Mouse (Mus musculus) liver, embryonic 14.5 days (tissue): Measurements from ENCODE around the gene Gzmd. TPM values are rescaled to one million over a fixed set of nuclear protein-coding genes. Genes with fewer than 3 reads are reported as not detected.
"Not testable (repeated sequence)": the region's sequence is repeated elsewhere in the genome, so short reads cannot be mapped to it uniquely, and the experiment has no call there.

Source experiments
- ATAC-seq: fragments of 200-750 bp; cut with Nextera tagmentation; 2 replicates; pipeline ENCODE4 v1.8.0; 2017; ENCODE audit warnings: moderate number of reproducible peaks, mild to moderate bottlenecking, moderate library complexity; ENCODE audit not compliant: insufficient read depth
- DNase-seq, 3 experiments: peaks; one replicate each; pipeline ENCODE4 v3.0.0-alpha.2; 2012 to 2013; ENCODE audit warnings: low read depth in 3 of 3, low spot score in 3 of 3
- H3K27ac ChIP-seq: fragments of 300-500 bp; sonication (generic); 2 replicates; pipeline ENCODE4 v1.5.1; 2014; ENCODE audit warnings: moderate library complexity, mild to moderate bottlenecking, control low read depth, inconsistent platforms
- H3K27me3 ChIP-seq: fragments of 300-500 bp; sonication (generic); 2 replicates; pipeline ENCODE4 v1.6.1; 2014; ENCODE audit warnings: mild to moderate bottlenecking, low read length, moderate library complexity; ENCODE audit not compliant: control insufficient read depth, insufficient read depth
- H3K36me3 ChIP-seq: fragments of 300-500 bp; sonication (generic); replicated peaks from 2 replicates; pipeline ENCODE4 v1.6.1; 2014; ENCODE audit warnings: low read depth; ENCODE audit not compliant: control insufficient read depth, insufficient read depth
- H3K4me1 ChIP-seq, 2 experiments: fragments of 200-500 bp in 1 of 2; fragments of 300-500 bp in 1 of 2; sonication (generic) in 1 of 2; replicated peaks; 2 replicates each; pipeline ENCODE4 v1.6.1; 2012 to 2014; ENCODE audit warnings: antibody characterized with exemption in 1 of 2, inconsistent platforms in 1 of 2, low read length in 1 of 2; ENCODE audit not compliant: control insufficient read depth in 2 of 2, insufficient read depth in 2 of 2
- H3K4me2 ChIP-seq: fragments of 300-500 bp; sonication (generic); 2 replicates; pipeline ENCODE4 v1.6.1; 2014; ENCODE audit warnings: low read depth, mild to moderate bottlenecking, control low read depth, moderate library complexity
- H3K4me3 ChIP-seq, 2 experiments: fragments of 200-500 bp in 1 of 2; fragments of 300-500 bp in 1 of 2; sonication (generic) in 1 of 2; 2 replicates each; pipeline ENCODE4 v1.5.1; 2012 to 2014; ENCODE audit warnings: low read depth in 2 of 2, low read length in 2 of 2, mild to moderate bottlenecking in 2 of 2, control low read depth in 1 of 2, inconsistent platforms in 1 of 2, moderate library complexity in 1 of 2; ENCODE audit not compliant: insufficient read depth in 1 of 2
- H3K9ac ChIP-seq: fragments of 300-500 bp; sonication (generic); replicated peaks from 2 replicates; pipeline ENCODE4 v1.6.1; 2014; ENCODE audit warnings: mild to moderate bottlenecking, control low read depth, moderate library complexity
- H3K9me3 ChIP-seq: fragments of 300-500 bp; sonication (generic); 2 replicates; pipeline ENCODE4 v1.6.1; 2016; ENCODE audit warnings: low read length, mixed read lengths; ENCODE audit not compliant: control insufficient read depth
- CTCF ChIP-seq: IDR thresholded peaks from 2 replicates; pipeline ENCODE4 v1.5.1; 2016; ENCODE audit warnings: antibody characterized with exemption, low read depth, control low read depth
- EP300 ChIP-seq: IDR thresholded peaks from 2 replicates; pipeline ENCODE4 v1.6.1; 2016; ENCODE audit warnings: antibody characterized with exemption, low read depth
- WGBS: fragments of 180-500 bp; shearing (Covaris S2); extraction: QIAGEN DNeasy Blood & Tissue Kit; methylation state at CpG from one replicate; pipeline ENCODE4 v1.1.7; 2014; ENCODE audit not compliant: insufficient replicate concordance; 5-methylcytosine and 5-hydroxymethylcytosine counted together
- polyA plus RNA-seq, 2 experiments: library from polyadenylated mRNA; depleted of rRNA in 1 of 2; stranded (reverse) in 1 of 2; unstranded in 1 of 2; fragments of >200 nt; fragmentation: Nextera tagmentation in 1 of 2; extraction: Ambion mirVana in 1 of 2; gene quantifications; 2 replicates each; pipeline versions ENCODE4 v1.2.1 to v1.2.3; 2012 to 2014

Gene Gzmd
- polyA plus RNA-seq (2012; rRNA removed) (0.04 TPM in 1 of 2 replicates, not detected in the other), polyA plus RNA-seq (2014; fragmentation: Nextera tagmentation; extraction: Ambion mirVana) (not detected in 2 replicates)

- 38% methylated on average over 2 of the region's 2 CpGs for WGBS
- DNase-seq, ATAC-seq: not testable (repeated sequence)
These were observed at the start of gene Gzmd for GRCm38 (mm10) chr14:56132508-56132907. Gzmd (minus strand) TSS chr14:56132608.

DNA sequence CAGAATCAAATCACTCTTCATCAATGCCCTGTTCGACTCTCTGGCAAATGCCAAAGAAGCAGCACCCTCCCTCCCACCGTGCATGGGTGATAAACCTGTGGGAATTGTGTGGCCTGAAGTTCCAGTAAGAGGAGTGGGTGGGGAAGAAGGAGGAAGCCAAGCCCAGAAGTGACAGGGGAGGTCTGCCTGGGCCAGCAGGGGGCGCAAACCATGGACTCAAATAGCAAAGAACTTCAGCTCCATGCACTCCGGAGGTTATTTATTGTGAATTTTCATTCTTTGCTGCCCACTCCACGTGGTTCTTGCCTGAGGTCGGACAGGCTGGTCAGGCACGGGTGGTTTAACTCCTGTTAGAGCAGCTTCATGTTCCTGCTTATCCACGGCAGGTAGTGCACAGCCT, 45.2 kb upstream of the Gzmd start:
- not testable (repeated sequence) for H3K4me1 ChIP-seq, H3K4me3 ChIP-seq, H3K4me2 ChIP-seq, ATAC-seq, H3K9me3 ChIP-seq, H3K27ac ChIP-seq, H3K36me3 ChIP-seq, H3K9ac ChIP-seq, H3K27me3 ChIP-seq
- peak in 1 of 3 experiments; percentile 3 for DNase-seq
- peak; percentile 74 for TF ChIP-seq CTCF
- 18% methylated on average over 8 of the region's 8 CpGs for WGBS

More at GRCm38 (mm10) chr14:56132508-56132907, at the start of gene Gzmd:
- not testable (repeated sequence) for H3K4me1 ChIP-seq, H3K4me3 ChIP-seq, H3K9me3 ChIP-seq, H3K36me3 ChIP-seq, H3K27me3 ChIP-seq, H3K27ac ChIP-seq, H3K4me2 ChIP-seq, H3K9ac ChIP-seq

DNA sequence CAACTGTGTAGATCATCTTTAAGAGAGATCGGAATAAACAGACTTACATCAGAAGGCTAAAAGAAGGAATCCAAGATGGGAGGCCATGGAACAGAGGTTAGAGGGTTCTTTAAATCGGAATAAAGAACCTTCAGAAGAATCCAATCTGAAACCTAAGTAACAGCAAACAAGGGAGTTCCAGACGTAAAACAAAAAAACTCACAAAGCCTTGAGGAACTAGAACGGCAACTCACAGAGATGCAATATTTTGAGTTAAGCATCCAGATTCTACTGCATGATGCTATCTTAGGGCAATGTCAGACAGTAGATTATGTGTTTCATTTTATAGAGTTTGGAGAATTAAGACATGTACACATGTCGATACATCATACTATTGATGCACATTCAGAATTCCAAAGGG, 42.1 kb upstream of the Gzmd start, which contains the start of gene Gzmn:
Gzmn (minus strand) TSS at position 101 of the 400 bp plus-strand sequence.
- no peak for ATAC-seq
- TF ChIP-seq EP300: no peak
- no peak for TF ChIP-seq CTCF
- H3K4me1 ChIP-seq: no peaks in the 10 kb centered on the region
- no peak for DNase-seq
- no peak within 1 kb of the TSS for H3K9ac ChIP-seq
- no peak within 1 kb of the TSS for H3K27ac ChIP-seq
- no peaks in the 10 kb centered on the region for H3K9me3 ChIP-seq
- no peaks in the 10 kb centered on the region for H3K27me3 ChIP-seq
- no peak within 1 kb of the TSS for H3K4me3 ChIP-seq
- WGBS: 66% methylated on average over 5 of the region's 5 CpGs
- no peaks in the 10 kb centered on the region for H3K36me3 ChIP-seq
- H3K4me2 ChIP-seq: no peak within 1 kb of the TSS

- Histone ChIP-seq H3K36me3 (no peaks in the 10 kb centered on the region), H3K9ac (no peak overlapping the region), H3K9me3 (no peaks in the 10 kb centered on the region), H3K4me2 (no peak overlapping the region), H3K27me3 (no peaks in the 10 kb centered on the region), H3K4me1 (no peaks in the 10 kb centered on the region), H3K27ac (no peak overlapping the region), H3K4me3 (no peak overlapping the region)
- WGBS: 63% methylated on average over 6 of the region's 6 CpGs
- no peak for ATAC-seq
- no peak for DNase-seq
- no peak for TF ChIP-seq EP300
- TF ChIP-seq CTCF: no peak
These were observed 41.0 kb upstream of the Gzmd start for GRCm38 (mm10) chr14:56173396-56173795.

DNA sequence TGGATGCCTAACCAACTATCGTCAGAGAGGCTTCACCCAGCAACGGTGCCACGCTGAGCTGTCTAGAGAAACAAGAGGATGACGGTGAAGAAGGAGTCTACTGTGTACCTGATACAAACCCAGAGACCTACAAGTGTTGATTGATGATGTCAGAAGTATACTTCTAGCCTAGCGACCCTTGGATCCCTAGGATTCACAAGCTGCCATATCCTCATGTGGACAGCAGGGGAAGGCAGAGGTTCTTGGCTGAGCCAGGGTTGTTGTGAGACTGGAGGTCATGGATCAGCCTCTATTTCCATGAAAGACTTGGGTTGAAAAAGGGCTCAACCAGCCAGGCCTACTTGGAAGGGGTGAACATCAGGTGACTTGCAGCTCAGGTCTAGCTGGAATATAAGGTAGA, 40.3 kb upstream of the Gzmd start:
- H3K4me3 ChIP-seq: no peak overlapping the region
- TF ChIP-seq CTCF (no peak), EP300 (no peak)
- ATAC-seq: no peak
- no peaks in the 10 kb centered on the region for H3K4me1 ChIP-seq
- no peak overlapping the region for H3K27ac ChIP-seq
- WGBS: 63% methylated on average over 5 of the region's 5 CpGs
- no peaks in the 10 kb centered on the region for H3K9me3 ChIP-seq
- H3K27me3 ChIP-seq: no peaks in the 10 kb centered on the region
- no peaks in the 10 kb centered on the region for H3K36me3 ChIP-seq
- H3K4me2 ChIP-seq: no peak overlapping the region
- H3K9ac ChIP-seq: no peak overlapping the region
- no peak for DNase-seq
